Mouse (Mus musculus): ENCODE data around the gene Mas1.

GRCm38 (mm10) chr17:12832657-12833056 is 35.3 kb downstream of the Mas1 start:
- no peak for TF ChIP-seq CTCF (IDR thresholded peaks at IDR 0.05; ENCODE audit: extremely low read depth, insufficient read depth, low read length)
- TF ChIP-seq POLR2A (IDR thresholded peaks at IDR 0.05; ENCODE audit: extremely low read depth, insufficient read depth, low read length), result no peak

Measured in cortical plate, adult 2 months (tissue).